Mouse (Mus musculus) intestine, embryonic 14.5 days (tissue): Measurements from ENCODE around the gene Patj. TPM values are rescaled to one million over a fixed set of nuclear protein-coding genes. Genes with fewer than 3 reads are reported as not detected.
A peak's percentile ranks its signal among the peaks of the same experiment; 100 is the strongest.

Experiments
- ATAC-seq: fragments of 200-750 bp; cut with Nextera tagmentation; replicated peaks from 2 replicates; pipeline ENCODE4 v1.8.0; 2017; ENCODE audit warnings: low read depth, moderate number of reproducible peaks, moderate TSS enrichment, moderate library complexity; ENCODE audit not compliant: low FRiP score, low TSS enrichment
- DNase-seq: peaks from one replicate; pipeline ENCODE4 v3.0.0-alpha.2; 2018; ENCODE audit warnings: low spot score
- H3K27ac ChIP-seq: fragments of 300-500 bp; sonication (generic); 2 replicates; pipeline ENCODE4 v1.5.1; 2014; ENCODE audit warnings: low read depth, mild to moderate bottlenecking, control low read depth
- H3K27me3 ChIP-seq: fragments of 300-500 bp; sonication (generic); replicated peaks from 2 replicates; pipeline ENCODE4 v1.6.1; 2014; ENCODE audit warnings: low read length, control low read depth; ENCODE audit not compliant: control insufficient read depth, insufficient read depth
- H3K36me3 ChIP-seq: fragments of 300-500 bp; sonication (generic); 2 replicates; pipeline ENCODE4 v1.6.1; 2014; ENCODE audit warnings: low read length, control low read depth; ENCODE audit not compliant: control insufficient read depth, insufficient read depth
- H3K4me1 ChIP-seq: fragments of 300-500 bp; sonication (generic); replicated peaks from 2 replicates; pipeline ENCODE4 v1.6.1; 2014; ENCODE audit warnings: low read length, control low read depth, mixed read lengths; ENCODE audit not compliant: control insufficient read depth, insufficient read depth
- H3K4me2 ChIP-seq: fragments of 300-500 bp; sonication (generic); 2 replicates; pipeline ENCODE4 v1.6.1; 2014; ENCODE audit warnings: low read length
- H3K4me3 ChIP-seq: fragments of 300-500 bp; sonication (generic); 2 replicates; pipeline ENCODE4 v1.5.1; 2014; ENCODE audit warnings: low read depth, low read length, control low read depth, mixed read lengths
- H3K9ac ChIP-seq: fragments of 300-500 bp; sonication (generic); 2 replicates; pipeline ENCODE4 v1.6.1; 2014; ENCODE audit warnings: mild to moderate bottlenecking, low read length
- H3K9me3 ChIP-seq: fragments of 300-500 bp; sonication (generic); 2 replicates; pipeline ENCODE4 v1.6.1; 2016; ENCODE audit warnings: low read length, control low read depth; ENCODE audit not compliant: control insufficient read depth
- WGBS: fragments of 180-500 bp; shearing (Covaris S2); extraction: QIAGEN DNeasy Blood & Tissue Kit; methylation state at CpG from one replicate; pipeline ENCODE4 v1.1.7; 2014; 5-methylcytosine and 5-hydroxymethylcytosine counted together
- polyA plus RNA-seq: library from polyadenylated mRNA; unstranded; fragments of >200 nt; fragmentation: Nextera tagmentation; extraction: Ambion mirVana; gene quantifications from 2 replicates; pipeline ENCODE4 v1.2.1, GENCODE M21; 2014

Gene Patj
- polyA plus RNA-seq, 1 experiment from 2014 or later = 19.7 TPM

DNA sequence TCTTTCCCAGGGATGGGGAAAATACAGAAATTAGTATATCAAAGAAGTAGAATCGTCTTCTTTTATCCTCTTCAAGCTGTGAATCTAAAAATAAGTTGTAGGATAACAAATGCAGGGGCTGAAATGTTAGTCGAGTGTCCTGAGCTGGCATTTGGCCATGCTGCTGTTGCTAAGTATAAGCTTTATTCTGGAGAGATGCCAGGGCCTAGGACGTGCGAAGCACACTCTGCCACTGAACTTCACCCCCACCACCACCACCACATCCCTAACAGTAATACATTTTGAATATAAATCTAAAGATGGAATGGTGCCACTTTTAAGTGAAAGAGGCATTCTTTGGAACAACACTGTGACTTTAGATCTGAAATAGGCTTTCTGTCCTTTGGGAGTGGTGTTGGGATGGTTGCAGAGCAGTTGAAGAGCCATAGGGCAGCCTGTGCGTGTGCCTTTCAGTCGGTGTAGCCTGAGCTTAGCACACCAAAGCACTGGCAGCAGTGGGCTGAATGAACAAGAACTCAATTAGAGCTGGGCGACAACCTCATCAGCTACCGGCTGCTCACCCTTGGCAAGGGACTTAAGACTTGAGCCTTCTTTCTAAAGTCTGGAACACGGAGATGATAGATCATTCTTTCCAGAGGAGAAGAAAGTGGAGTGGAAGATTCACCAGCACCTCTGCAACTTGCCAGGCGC lies 168.1 kb downstream of the Patj start:
- Histone ChIP-seq H3K4me1 (peaks cover 18% of the 10 kb centered on the region), H3K27me3 (no peaks in the 10 kb centered on the region), H3K36me3 (no peaks in the 10 kb centered on the region), H3K27ac (peak overlapping the region; percentile 65; the same call in 1 of the 2 replicates), H3K9ac (no peak overlapping the region), H3K4me2 (no peak overlapping the region), H3K4me3 (no peak overlapping the region), H3K9me3 (no peaks in the 10 kb centered on the region)
- whole genome bisulfite sequencing = 62% methylated on average over 10 of the region's 10 CpGs
- DNase-seq (no peak), ATAC-seq (no peak)

DNA sequence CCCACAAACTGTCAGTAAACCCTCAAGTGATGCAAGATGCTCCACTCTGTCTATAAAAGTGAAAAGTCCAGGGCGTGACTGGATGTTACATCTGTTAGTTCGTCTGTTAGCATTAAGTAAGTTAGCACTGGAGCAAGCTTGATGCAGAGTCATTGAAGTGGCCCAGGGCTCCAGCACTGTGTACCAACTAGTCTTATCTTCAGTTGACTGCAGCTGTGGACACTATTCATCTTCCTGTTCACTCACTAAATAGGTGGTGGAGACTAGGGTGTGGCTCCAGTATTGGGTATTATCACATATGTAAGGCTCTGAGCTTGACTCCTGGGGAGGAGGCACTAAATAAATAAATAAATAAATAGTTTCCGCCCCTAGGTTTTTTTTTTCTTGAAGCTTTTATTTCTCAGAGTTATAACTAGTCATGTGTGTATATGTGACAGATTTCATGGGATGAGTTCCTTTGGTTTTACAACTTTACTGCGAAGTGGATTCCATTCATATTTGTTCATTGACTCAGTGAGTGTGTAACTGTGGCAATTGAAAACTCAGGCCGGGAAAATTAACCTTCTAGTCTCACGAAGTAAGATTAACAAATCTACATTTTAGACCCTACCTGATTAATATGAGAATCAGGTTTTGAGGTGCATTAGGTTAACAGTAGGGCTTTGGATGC lies 168.7 kb downstream of the Patj start:
- ATAC-seq (no peak), DNase-seq (no peak)
- H3K9ac ChIP-seq = no peak overlapping the region
- H3K9me3 ChIP-seq = no peaks in the 10 kb centered on the region
- no peaks in the 10 kb centered on the region for H3K27me3 ChIP-seq
- peaks cover 18% of the 10 kb centered on the region for H3K4me1 ChIP-seq
- H3K4me3 ChIP-seq = no peak overlapping the region
- 62% methylated on average over 6 of the region's 6 CpGs for WGBS
- H3K27ac ChIP-seq = peak overlapping the region; percentile 65
- H3K4me2 ChIP-seq = no peak overlapping the region
- H3K36me3 ChIP-seq = no peaks in the 10 kb centered on the region

DNA sequence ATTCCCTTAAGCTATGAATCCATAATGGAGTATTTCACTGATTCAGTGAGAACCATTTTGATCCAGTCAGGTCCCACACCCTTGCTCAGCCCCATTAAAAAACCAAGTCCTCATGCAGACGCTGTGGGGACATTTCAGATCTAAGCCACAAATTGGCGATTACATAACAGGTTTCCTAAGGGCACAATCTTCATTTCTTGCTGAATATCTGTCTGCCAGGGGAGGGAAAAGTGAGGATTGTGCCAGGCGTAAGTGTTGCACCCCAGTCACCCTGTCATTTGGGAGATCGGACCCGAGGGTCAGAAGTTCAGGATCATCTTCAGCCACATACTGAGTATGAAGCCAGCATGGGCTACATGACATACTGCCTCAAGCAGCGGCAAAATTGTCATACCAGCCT lies 171.2 kb downstream of the Patj start:
- Histone ChIP-seq H3K4me2 (no peak overlapping the region), H3K4me3 (no peak overlapping the region), H3K27me3 (no peaks in the 10 kb centered on the region), H3K9me3 (no peaks in the 10 kb centered on the region), H3K27ac (no peak overlapping the region), H3K4me1 (peaks cover 18% of the 10 kb centered on the region), H3K36me3 (no peaks in the 10 kb centered on the region), H3K9ac (no peak overlapping the region)
- DNase-seq (no peak), ATAC-seq (no peak)
- 95% methylated on average over 6 of the region's 6 CpGs for WGBS

GRCm38 (mm10) chr4:98567457-98567856 lies 171.9 kb downstream of the Patj start:
- H3K27me3 ChIP-seq = no peaks in the 10 kb centered on the region
- no peak overlapping the region for H3K4me2 ChIP-seq
- no peaks in the 10 kb centered on the region for H3K36me3 ChIP-seq
- H3K4me1 ChIP-seq = peaks cover 18% of the 10 kb centered on the region
- WGBS = 66% methylated on average over 9 of the region's 9 CpGs
- H3K9me3 ChIP-seq = no peaks in the 10 kb centered on the region
- H3K27ac ChIP-seq = no peak overlapping the region
- no peak overlapping the region for H3K9ac ChIP-seq
- ATAC-seq (no peak), DNase-seq (no peak)
- no peak overlapping the region for H3K4me3 ChIP-seq

- no peak overlapping the region for H3K27ac ChIP-seq
- H3K27me3 ChIP-seq = no peaks in the 10 kb centered on the region
- ATAC-seq (no peak), DNase-seq (no peak)
- no peak overlapping the region for H3K9ac ChIP-seq
- no peak overlapping the region for H3K4me3 ChIP-seq
- no peak overlapping the region for H3K4me2 ChIP-seq
- no peaks in the 10 kb centered on the region for H3K9me3 ChIP-seq
- WGBS = 32% methylated on average over 4 of the region's 4 CpGs
- no peaks in the 10 kb centered on the region; the same call in 1 of the 2 replicates for H3K4me1 ChIP-seq
- H3K36me3 ChIP-seq = no peaks in the 10 kb centered on the region
Observed at GRCm38 (mm10) chr4:98569904-98570303, 174.3 kb downstream of the Patj start.

DNA sequence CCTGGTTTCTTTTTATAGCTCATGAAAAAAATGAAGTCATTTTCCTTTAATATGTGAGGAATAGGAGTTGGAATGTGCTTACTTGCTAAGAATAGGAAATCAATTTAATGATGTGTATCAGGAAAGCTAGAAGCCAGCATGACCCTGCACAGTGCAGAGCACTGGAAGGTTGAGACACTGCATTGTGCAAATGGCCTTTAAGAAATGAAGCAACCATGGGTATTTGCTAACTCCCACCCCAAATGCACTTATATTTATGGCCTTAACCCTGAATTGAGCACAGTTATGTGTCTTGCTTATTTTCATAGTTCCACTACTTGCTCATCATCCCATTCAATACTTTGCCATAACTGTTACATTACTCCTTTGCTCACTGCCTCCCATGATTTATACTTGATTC lies 181.7 kb downstream of the Patj start:
- Histone ChIP-seq H3K4me3 (no peak overlapping the region), H3K4me1 (no peaks in the 10 kb centered on the region), H3K9ac (no peak overlapping the region), H3K27me3 (no peaks in the 10 kb centered on the region), H3K36me3 (no peaks in the 10 kb centered on the region), H3K9me3 (no peaks in the 10 kb centered on the region), H3K27ac (no peak overlapping the region), H3K4me2 (no peak overlapping the region)
- no peak for DNase-seq
- ATAC-seq = no peak

DNA sequence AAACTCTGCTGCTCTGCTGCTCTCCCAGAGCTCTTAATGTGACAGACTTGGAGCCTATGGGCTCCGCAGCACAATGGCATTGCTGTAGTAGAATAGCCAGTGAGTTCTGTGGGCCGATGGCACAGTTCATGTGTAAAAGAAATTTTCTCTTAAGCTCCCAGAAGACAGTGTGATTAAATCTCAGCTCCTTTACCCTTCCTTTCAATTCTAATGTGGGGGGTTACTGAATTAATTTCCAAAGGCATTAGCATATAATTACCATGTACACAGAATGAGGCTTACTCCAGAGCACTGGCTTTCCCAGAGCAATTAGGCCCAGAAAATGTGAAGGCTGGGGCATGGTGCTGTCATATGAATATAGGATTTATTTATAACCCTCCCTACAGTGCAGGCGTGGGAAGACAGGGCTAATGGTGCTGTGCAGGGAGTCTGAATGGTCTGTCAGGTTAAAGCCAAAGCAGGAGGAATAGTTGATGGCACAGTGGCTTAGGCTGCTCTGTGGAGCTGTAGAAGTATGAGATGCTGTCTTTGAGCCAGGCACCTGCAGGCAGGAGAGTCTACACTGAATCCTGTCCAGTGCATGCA lies 182.5 kb downstream of the Patj start:
- ATAC-seq = no peak
- Histone ChIP-seq H3K9ac (no peak overlapping the region), H3K36me3 (no peaks in the 10 kb centered on the region), H3K9me3 (no peaks in the 10 kb centered on the region), H3K27ac (no peak overlapping the region), H3K4me3 (no peak overlapping the region), H3K4me1 (no peaks in the 10 kb centered on the region), H3K27me3 (no peaks in the 10 kb centered on the region), H3K4me2 (no peak overlapping the region)
- DNase-seq = no peak
- WGBS = 72% methylated on average over 3 of the region's 3 CpGs

DNA sequence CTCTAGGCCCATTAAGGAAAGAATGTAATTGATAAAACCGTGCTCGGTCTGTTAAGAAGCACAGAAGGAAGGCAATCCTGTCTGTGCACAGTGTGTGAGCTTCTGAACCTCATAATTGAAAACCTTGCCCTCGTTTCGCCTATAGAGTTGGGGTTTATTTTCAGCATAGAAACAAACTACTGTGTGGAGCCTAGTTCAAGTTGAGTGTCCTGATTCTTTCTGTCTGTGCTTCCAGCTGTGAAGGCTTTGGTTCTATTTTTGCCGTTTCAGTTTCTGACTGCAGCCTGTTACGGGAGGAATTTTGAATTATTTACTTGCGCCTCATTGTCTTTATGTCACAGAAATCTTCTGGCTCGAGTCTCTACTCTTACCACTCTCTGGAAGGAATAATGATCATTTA lies 185.9 kb downstream of the Patj start:
- DNase-seq (no peak), ATAC-seq (no peak)
- WGBS = 82% methylated on average over 8 of the region's 8 CpGs
- Histone ChIP-seq H3K4me2 (no peak overlapping the region), H3K27ac (no peak overlapping the region), H3K4me3 (no peak overlapping the region), H3K9ac (no peak overlapping the region), H3K9me3 (no peaks in the 10 kb centered on the region), H3K36me3 (no peaks in the 10 kb centered on the region), H3K4me1 (no peaks in the 10 kb centered on the region), H3K27me3 (no peaks in the 10 kb centered on the region)

GRCm38 (mm10) chr4:98584023-98584422 lies 188.4 kb downstream of the Patj start:
- Histone ChIP-seq H3K27ac (no peak overlapping the region), H3K4me2 (no peak overlapping the region), H3K9ac (no peak overlapping the region), H3K9me3 (no peaks in the 10 kb centered on the region), H3K4me1 (no peaks in the 10 kb centered on the region), H3K27me3 (no peaks in the 10 kb centered on the region), H3K36me3 (no peaks in the 10 kb centered on the region), H3K4me3 (no peak overlapping the region)
- DNase-seq = no peak
- WGBS = 78% methylated on average over 5 of the region's 5 CpGs
- no peak for ATAC-seq
